Mouse (Mus musculus): ENCODE measurements at regions not wholly inside any gene's neighbourhood (a gene's known extent, or its start where the extent isn't known, plus 50 kb on each side); places are given as distances from the start of the nearest gene placed in this dataset.

GRCm38 (mm10) chr1:153962161-153962720 lies 62.2 kb upstream of the Teddm2 start:
- DNase-seq (ENCODE audit: low read depth), result peak; percentile 25

DNA sequence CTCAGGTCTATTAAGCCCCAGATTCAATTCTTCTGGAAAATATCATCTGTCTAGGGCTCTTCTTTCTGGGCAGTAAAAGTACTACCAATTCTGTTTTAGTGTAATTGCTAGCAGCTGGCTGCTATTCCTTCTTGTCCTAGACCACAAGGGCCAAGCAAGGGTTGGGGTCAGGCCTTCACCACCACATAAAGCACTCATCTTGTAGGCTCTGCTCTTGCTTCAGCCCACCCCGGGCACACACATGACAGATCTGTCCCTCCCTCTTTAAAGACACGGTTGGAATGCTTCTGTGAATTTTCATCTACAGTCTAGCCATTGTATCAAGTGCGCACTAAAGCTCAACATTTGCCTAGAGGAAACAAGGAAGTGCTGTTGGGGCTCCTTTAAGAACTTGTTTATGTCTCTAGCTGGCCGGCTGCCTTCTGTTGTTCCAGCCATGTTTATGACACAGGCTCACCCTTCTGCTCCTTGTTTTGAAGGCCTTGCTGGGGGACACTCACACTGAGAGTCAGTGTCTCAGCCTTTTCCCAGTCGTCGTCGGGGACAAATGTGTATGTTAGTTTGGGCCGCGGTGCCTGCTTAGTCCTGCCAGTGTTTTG lies 63.8 kb upstream of the Teddm2 start:
- no peak for DNase-seq (ENCODE audit: low read depth)

- no peak for DNase-seq (ENCODE audit: low read depth)
Measured at GRCm38 (mm10) chr1:153969401-153969800, 69.4 kb upstream of the Teddm2 start.

- DNase-seq (ENCODE audit: low read depth), result peak; percentile 70
Measured at GRCm38 (mm10) chr1:153974300-153974699, 74.3 kb upstream of the Teddm2 start.

GRCm38 (mm10) chr1:153977963-153978726 lies 78.1 kb upstream of the Teddm2 start:
- DNase-seq (ENCODE audit: low read depth), result peak; percentile 83

DNA sequence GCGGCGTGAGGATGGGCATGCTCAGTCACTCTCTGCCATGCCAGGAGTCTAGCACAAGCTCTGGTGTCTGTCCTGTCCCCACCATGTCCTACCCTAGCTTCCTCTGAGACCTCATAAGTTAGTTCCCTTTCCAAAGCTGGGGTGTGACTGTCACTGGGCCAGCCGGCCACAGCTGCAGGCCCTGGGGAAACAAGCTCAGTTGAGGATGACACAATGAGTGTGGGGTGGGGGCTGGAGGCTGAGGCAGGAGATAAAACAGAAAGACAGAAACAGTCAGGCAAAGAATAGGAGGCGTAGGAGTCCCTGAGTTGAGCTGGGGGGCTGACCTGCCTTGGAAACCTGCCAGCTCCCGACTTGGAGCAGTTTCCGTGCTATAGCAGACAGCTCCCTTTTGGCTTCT lies 80.9 kb upstream of the Teddm2 start:
- no peak for DNase-seq (ENCODE audit: low read depth)

GRCm38 (mm10) chr1:153985595-153985994 lies 85.6 kb upstream of the Teddm2 start:
- no peak for DNase-seq (ENCODE audit: low read depth)

DNA sequence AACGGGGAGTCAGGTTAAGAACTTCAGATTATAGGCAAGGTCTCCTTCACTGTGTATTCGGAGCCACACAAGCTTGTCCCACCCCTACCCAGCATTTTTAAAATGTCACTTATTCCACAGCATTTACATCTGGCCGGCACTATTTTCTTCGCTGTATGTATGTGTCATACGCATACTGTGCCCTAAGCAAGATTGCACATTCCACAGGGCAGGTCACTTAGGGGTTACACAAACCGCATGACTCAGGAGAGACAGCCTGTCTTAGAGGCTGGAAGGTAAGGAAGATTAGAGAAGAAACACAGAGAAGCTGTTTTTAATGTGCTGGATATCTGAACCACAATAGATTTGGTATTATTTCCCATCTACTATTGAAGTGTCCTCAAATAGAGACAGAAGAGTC lies 86.6 kb upstream of the Teddm2 start:
- no peak for DNase-seq (ENCODE audit: low read depth)

DNA sequence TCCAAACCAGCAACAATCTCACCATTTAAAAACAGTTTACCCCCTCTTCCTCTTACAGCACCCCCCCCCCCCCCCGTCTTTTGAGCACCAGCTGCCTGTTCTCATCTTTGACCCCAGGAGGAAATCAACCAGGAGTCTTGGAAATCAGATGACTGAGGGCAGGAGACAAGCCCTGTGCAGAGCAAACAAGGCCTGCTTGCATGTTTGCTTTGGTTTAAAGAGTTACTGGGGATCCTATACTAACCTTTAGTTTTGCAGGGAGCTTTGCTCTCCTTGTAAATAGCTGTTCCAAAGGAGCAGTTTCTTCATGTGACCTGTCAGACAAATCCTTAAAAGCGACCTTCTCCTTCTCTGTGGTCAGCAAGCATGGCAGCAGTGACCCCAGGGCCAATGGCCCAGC lies 88.3 kb upstream of the Teddm2 start:
- no peak for DNase-seq (ENCODE audit: low read depth)

DNA sequence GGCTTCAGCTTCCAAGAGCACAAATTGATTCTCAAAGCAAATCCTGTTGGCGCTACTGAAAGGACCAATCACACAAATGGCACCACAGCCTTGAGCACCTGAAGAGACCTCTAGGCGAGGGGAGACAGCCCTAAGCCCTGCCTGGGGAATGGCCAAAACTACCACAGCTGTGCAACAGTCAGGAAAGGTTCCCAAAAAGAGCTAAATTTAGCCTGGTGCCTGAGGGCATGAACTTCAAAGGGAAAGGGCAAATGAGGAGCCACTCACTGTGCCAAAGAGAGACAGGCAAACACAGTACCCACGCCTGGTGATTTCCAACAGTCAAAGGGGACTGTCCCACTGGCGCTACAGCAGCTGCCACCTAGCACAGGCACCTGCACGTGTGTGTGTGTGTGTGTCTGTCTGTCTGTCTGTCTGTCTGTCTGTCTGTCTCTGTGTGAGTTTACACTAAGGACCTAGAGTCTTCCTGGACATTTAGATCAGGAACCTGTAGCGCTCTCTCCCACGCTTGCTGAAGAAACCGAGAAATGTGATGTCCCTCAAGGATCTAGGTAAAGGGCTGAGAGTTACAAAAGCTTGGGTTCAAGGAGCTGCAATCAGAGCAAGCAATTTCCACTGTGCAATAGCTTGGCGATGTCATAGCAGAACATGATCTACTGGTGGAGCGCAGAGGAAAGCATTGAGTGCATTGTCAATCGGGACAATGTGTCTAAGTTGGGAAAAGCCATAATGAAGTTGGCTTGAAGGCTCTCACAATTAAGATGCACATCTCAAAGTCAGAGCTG lies 90.8 kb upstream of the Teddm2 start:
- DNase-seq (ENCODE audit: low read depth), result no peak

DNA sequence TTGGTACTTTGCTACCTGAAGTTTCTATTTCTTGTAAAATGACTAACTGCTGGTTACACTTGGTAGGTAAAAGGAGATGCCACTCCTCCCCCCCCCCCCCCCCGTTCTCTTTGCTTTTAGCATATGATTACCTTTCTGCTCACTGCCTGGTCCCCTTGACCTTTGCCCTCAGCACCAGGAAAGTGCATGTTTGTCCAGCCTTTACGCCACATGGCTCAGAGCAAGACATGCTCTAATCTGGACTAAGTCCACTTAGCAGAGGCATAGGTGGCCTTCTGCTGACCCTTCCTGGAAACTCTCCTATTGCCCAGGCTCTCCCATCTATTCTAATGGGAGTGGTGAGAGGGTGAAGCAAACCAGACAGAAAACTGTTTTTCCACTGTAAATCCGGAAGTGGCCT lies 92.4 kb upstream of the Teddm2 start:
- no peak for DNase-seq (ENCODE audit: low read depth)

DNA sequence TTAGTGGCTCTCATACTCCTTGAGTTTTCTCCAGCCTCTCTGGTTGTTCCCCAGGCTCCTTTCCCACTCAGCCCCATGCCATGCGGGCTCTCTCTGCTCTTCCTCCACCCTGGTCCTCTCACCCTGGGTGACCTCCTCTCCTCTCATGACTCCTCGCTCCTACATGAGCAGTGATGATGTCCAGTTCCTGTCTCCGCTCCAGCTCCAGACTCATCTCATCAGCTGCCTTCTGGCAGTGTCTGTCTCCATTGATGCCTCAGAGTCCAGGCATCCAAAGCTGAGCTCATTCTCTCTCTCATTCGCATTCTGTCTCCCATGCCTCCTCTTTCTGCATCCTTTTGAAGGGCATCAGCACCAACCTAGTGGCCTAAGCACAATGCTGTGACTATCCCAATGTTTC lies 94.8 kb upstream of the Teddm2 start:
- no peak for DNase-seq (ENCODE audit: low read depth)

- no peak for DNase-seq (ENCODE audit: low read depth)
Measured at GRCm38 (mm10) chr1:153997201-153998181, 97.5 kb upstream of the Teddm2 start.

DNA sequence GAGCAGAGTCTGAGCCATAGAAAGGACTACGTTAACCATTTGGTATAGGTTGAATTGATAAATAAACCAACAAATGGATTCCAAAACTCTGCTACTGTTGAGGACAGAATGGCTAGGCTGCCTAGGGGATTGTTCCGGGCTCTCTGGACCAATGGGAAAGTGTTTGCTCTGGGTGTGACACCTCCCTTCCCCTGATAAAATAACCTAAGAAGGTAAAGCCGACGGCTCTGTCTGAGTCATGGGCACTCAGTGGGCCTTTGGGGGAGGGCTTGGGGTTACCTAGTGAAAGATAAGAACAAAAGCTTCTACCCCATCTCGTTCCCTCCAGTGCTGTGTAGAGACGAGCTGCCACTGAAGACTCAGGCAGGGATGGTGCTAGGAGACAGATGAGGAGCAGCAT lies 99.7 kb upstream of the Teddm2 start:
- DNase-seq (ENCODE audit: low read depth), result no peak

GRCm38 (mm10) chr1:154003669-154004068 lies 103.6 kb upstream of the Teddm2 start:
- no peak for DNase-seq (ENCODE audit: low read depth)

- DNase-seq (ENCODE audit: low read depth), result no peak
Measured at GRCm38 (mm10) chr1:154004647-154005046, 104.6 kb upstream of the Teddm2 start.

- DNase-seq (ENCODE audit: low read depth), result no peak
Measured at GRCm38 (mm10) chr1:154006055-154006454, 106.0 kb upstream of the Teddm2 start.

- DNase-seq (ENCODE audit: low read depth), result no peak
Measured at GRCm38 (mm10) chr1:154007440-154007839, 107.4 kb upstream of the Teddm2 start.

DNA sequence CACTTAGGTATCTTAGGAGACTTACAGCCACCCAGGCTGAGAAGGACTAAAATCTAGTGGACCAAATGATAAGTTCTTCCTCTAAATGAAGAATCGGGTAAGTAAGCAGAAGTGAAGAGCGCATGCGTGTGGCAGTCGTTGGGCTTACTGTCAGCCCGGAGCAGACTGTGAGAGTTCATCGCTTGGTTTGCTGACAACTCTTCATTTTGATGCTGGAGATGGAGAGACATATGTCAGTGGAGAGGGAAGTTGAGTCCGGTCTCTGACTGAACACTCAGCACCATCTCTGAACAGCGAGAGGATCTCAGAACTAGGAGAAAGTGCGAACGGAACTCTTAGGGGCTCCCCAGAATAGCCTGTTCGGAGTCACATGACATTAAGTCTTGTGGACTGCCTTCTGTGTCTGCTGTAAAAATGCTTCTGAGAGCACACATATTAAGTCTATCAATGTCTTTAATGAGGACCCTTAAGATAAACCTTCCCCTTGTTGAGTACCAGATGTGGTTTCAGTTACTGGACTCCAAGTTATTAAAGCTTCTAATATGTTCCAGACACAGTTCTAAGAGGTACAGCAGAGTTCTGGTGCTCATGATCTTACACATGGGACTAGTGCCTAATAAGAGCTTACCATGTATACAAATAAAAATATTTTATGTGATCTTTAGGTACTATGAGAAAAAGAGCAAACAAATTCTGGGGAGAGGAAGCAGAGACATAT lies 108.7 kb upstream of the Teddm2 start:
- DNase-seq (ENCODE audit: low read depth), result no peak

- DNase-seq (ENCODE audit: low read depth), result no peak
Measured at GRCm38 (mm10) chr1:154010681-154011080, 110.7 kb upstream of the Teddm2 start.

DNA sequence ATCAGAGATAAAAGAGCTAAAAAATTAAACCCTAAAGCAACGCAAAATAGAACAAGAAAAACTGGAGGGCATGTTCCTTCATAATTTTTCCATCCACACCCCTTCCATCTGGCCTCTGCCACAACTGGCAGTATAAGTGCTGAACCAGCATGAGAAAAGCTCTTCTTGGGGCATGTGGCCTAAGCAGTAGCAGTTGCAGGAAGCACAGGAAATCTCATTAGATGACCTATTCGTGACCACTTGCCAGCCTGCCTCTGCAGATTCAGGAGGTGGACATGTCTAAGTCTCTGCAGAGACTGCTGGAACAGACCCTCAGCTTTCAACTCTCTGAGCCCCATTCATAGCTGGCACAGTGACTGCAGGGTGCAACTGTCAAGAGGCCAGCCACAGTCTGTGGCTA lies 116.5 kb upstream of the Teddm2 start:
- DNase-seq (ENCODE audit: low read depth), result no peak
